Mouse (Mus musculus) stomach, embryonic 15.5 days (tissue): ENCODE results near the gene Hist1h2bl. TPM values are rescaled to one million over a fixed set of nuclear protein-coding genes. Genes with fewer than 3 reads are reported as not detected.
"Not testable (repeated sequence)": the region's sequence is repeated elsewhere in the genome, so short reads cannot be mapped to it uniquely, and the experiment has no call there.

Experiments
- ATAC-seq: fragments of 200-750 bp; cut with Nextera tagmentation; 2 replicates; pipeline ENCODE4 v1.8.0; 2017; ENCODE audit warnings: low read depth, moderate number of reproducible peaks, moderate TSS enrichment; ENCODE audit not compliant: insufficient read depth, low FRiP score
- H3K27ac ChIP-seq: fragments of 300-500 bp; sonication (generic); 2 replicates; pipeline ENCODE4 v1.5.1; 2015; ENCODE audit warnings: mild to moderate bottlenecking, inconsistent platforms
- H3K27me3 ChIP-seq: fragments of 300-500 bp; sonication (generic); replicated peaks from 2 replicates; pipeline ENCODE4 v1.6.1; 2015; ENCODE audit warnings: inconsistent platforms
- H3K36me3 ChIP-seq: fragments of 300-500 bp; sonication (generic); 2 replicates; pipeline ENCODE4 v1.6.1; 2015; ENCODE audit warnings: inconsistent platforms
- H3K4me1 ChIP-seq: fragments of 300-500 bp; sonication (generic); 2 replicates; pipeline ENCODE4 v1.6.1; 2015; ENCODE audit warnings: inconsistent platforms
- H3K4me2 ChIP-seq: fragments of 300-500 bp; sonication (generic); 2 replicates; pipeline ENCODE4 v1.6.1; 2015; ENCODE audit warnings: mild to moderate bottlenecking, inconsistent platforms
- H3K4me3 ChIP-seq: fragments of 300-500 bp; sonication (generic); replicated peaks from 2 replicates; pipeline ENCODE4 v1.5.1; 2015; ENCODE audit warnings: inconsistent platforms
- H3K9ac ChIP-seq: fragments of 300-500 bp; sonication (generic); 2 replicates; pipeline ENCODE4 v1.6.1; 2015; ENCODE audit warnings: inconsistent platforms
- H3K9me3 ChIP-seq: fragments of 300-500 bp; sonication (generic); 2 replicates; pipeline ENCODE4 v1.6.1; 2016; ENCODE audit warnings: inconsistent platforms
- WGBS: fragments of 180-500 bp; shearing (Covaris S2); methylation state at CpG from one replicate; pipeline ENCODE4 v1.1.7; 2015; 5-methylcytosine and 5-hydroxymethylcytosine counted together
- polyA plus RNA-seq: library from polyadenylated mRNA; unstranded; fragments of >200 nt; fragmentation: Nextera tagmentation; extraction: Ambion mirVana; gene quantifications from 2 replicates; pipeline ENCODE4 v1.2.1, GENCODE M21; 2015

The Hist1h2bl gene
- polyA plus RNA-seq: 1.4 and 4.4 TPM in 2 replicates

- WGBS: under 1% methylated on average over 36 of the region's 50 CpGs
- ATAC-seq: peak; percentile 89
- not testable (repeated sequence) for H3K36me3 ChIP-seq
Measured at GRCm38 (mm10) chr13:21715864-21716539, at the start of gene Hist1h2bl, which contains the start of gene Hist1h2ai. Hist1h2bl (minus strand) TSS chr13:21716143. Hist1h2ai (plus strand) TSS chr13:21716422.

GRCm38 (mm10) chr13:21755707-21756106 is 39.8 kb upstream of the Hist1h2bl start:
- no peak for ATAC-seq
- Histone ChIP-seq H3K4me3 (no peak overlapping the region), H3K4me2 (peak overlapping the region; percentile 13; the same call in 1 of the 2 replicates), H3K36me3 (no peaks in the 10 kb centered on the region), H3K27ac (no peak overlapping the region), H3K27me3 (no peaks in the 10 kb centered on the region), H3K4me1 (peaks cover 4% of the 10 kb centered on the region; the same call in 1 of the 2 replicates), H3K9me3 (no peaks in the 10 kb centered on the region), H3K9ac (no peak overlapping the region)
- 68% methylated on average over 1 of the region's 1 CpGs for WGBS

More at GRCm38 (mm10) chr13:21715864-21716539, at the start of gene Hist1h2bl, which contains the start of gene Hist1h2ai:
- H3K27ac ChIP-seq: peak within 1 kb of the TSS; percentile 96
- H3K4me2 ChIP-seq: peak within 1 kb of the TSS; percentile 69
- peak within 1 kb of the TSS; percentile 46 for H3K4me3 ChIP-seq
- H3K4me1 ChIP-seq: peaks cover 21% of the 10 kb centered on the region
- not testable (repeated sequence) for H3K27me3 ChIP-seq, H3K9me3 ChIP-seq
- peak within 1 kb of the TSS; percentile 50 for H3K9ac ChIP-seq

- not testable (repeated sequence) for H3K9me3 ChIP-seq, H3K36me3 ChIP-seq, ATAC-seq, H3K4me1 ChIP-seq, H3K27me3 ChIP-seq
- peak overlapping the region; percentile 22; the same call in 1 of the 2 replicates for H3K9ac ChIP-seq
- peak overlapping the region; percentile 92 for H3K27ac ChIP-seq
- under 1% methylated on average over 21 of the region's 26 CpGs for WGBS
- peak overlapping the region; percentile 70 for H3K4me2 ChIP-seq
- peak overlapping the region; percentile 47 for H3K4me3 ChIP-seq
Measured at GRCm38 (mm10) chr13:21754294-21755001, 38.5 kb upstream of the Hist1h2bl start.

GRCm38 (mm10) chr13:21753524-21754285 is 37.8 kb upstream of the Hist1h2bl start, which contains the start of the genes Hist1h2ak and Hist1h2bn:
Hist1h2ak (minus strand) TSS chr13:21753827.
Hist1h2bn (plus strand) TSS chr13:21754123.
- Histone ChIP-seq H3K27ac (peak within 1 kb of the TSS; percentile 94), H3K4me3 (peak within 1 kb of the TSS; percentile 47), H3K9ac (peak within 1 kb of the TSS; percentile 39; the same call in 1 of the 2 replicates), H3K4me2 (peak within 1 kb of the TSS; percentile 70)
- H3K27me3 ChIP-seq, H3K36me3 ChIP-seq, H3K9me3 ChIP-seq, H3K4me1 ChIP-seq: not testable (repeated sequence)
- under 1% methylated on average over 43 of the region's 50 CpGs for WGBS
- ATAC-seq: peak; percentile 91

- Histone ChIP-seq H3K4me3 (peak overlapping the region; percentile 47), H3K4me2 (peak overlapping the region; percentile 70), H3K27ac (peak overlapping the region; percentile 94), H3K9me3 (no peaks in the 10 kb centered on the region), H3K36me3 (no peaks in the 10 kb centered on the region), H3K9ac (peak overlapping the region; percentile 39; the same call in 1 of the 2 replicates), H3K4me1 (peaks cover 7% of the 10 kb centered on the region; the same call in 1 of the 2 replicates), H3K27me3 (no peaks in the 10 kb centered on the region)
- WGBS: 3% methylated on average over 10 of the region's 10 CpGs
- no peak for ATAC-seq
Measured at GRCm38 (mm10) chr13:21753051-21753523, 37.1 kb upstream of the Hist1h2bl start.

- Histone ChIP-seq H3K9me3 (no peaks in the 10 kb centered on the region), H3K4me1 (peaks cover 9% of the 10 kb centered on the region; the same call in 1 of the 2 replicates), H3K4me2 (peak overlapping the region; percentile 70; the same call in 1 of the 2 replicates), H3K27ac (peak overlapping the region; percentile 94), H3K27me3 (no peaks in the 10 kb centered on the region), H3K9ac (no peak overlapping the region), H3K36me3 (no peaks in the 10 kb centered on the region), H3K4me3 (no peak overlapping the region; the same call in 1 of the 2 replicates)
- WGBS: 28% methylated on average over 3 of the region's 3 CpGs
- ATAC-seq: no peak
Measured at GRCm38 (mm10) chr13:21752356-21752755, 36.4 kb upstream of the Hist1h2bl start.

- ATAC-seq: no peak
- Histone ChIP-seq H3K9ac (no peak overlapping the region), H3K9me3 (no peaks in the 10 kb centered on the region), H3K4me1 (peaks cover 11% of the 10 kb centered on the region; the same call in 1 of the 2 replicates), H3K36me3 (no peaks in the 10 kb centered on the region), H3K4me3 (no peak overlapping the region), H3K27ac (peak overlapping the region; percentile 94), H3K4me2 (peak overlapping the region; percentile 70; the same call in 1 of the 2 replicates), H3K27me3 (no peaks in the 10 kb centered on the region)
- 57% methylated on average over 3 of the region's 3 CpGs for WGBS
Measured at GRCm38 (mm10) chr13:21751827-21752226, 35.9 kb upstream of the Hist1h2bl start.

- H3K9ac ChIP-seq: no peak overlapping the region
- H3K4me1 ChIP-seq: peaks cover 11% of the 10 kb centered on the region; the same call in 1 of the 2 replicates
- H3K4me2 ChIP-seq: no peak overlapping the region
- no peak overlapping the region for H3K4me3 ChIP-seq
- H3K27me3 ChIP-seq: no peaks in the 10 kb centered on the region
- ATAC-seq: no peak
- H3K27ac ChIP-seq: 0 out of 2 replicates have a peak overlapping the region, but pooled peaks have one; percentile 94
- H3K9me3 ChIP-seq: no peaks in the 10 kb centered on the region
- no peaks in the 10 kb centered on the region for H3K36me3 ChIP-seq
Measured at GRCm38 (mm10) chr13:21751417-21751816, 35.5 kb upstream of the Hist1h2bl start.

- Histone ChIP-seq H3K4me3 (peak within 1 kb of the TSS; percentile 51), H3K4me2 (peak within 1 kb of the TSS; percentile 67), H3K9ac (peak within 1 kb of the TSS; percentile 59), H3K4me1 (peaks cover 11% of the 10 kb centered on the region; the same call in 1 of the 2 replicates), H3K27ac (peak within 1 kb of the TSS; percentile 97)
- peak; percentile 82 for ATAC-seq
- under 1% methylated on average over 47 of the region's 56 CpGs for WGBS
- H3K9me3 ChIP-seq, H3K36me3 ChIP-seq, H3K27me3 ChIP-seq: not testable (repeated sequence)
Measured at GRCm38 (mm10) chr13:21750159-21751017, 34.4 kb upstream of the Hist1h2bl start, which contains the start of gene Hist1h4k. Hist1h4k (minus strand) TSS chr13:21750505.

GRCm38 (mm10) chr13:21749387-21750158 is 33.6 kb upstream of the Hist1h2bl start:
- no peaks in the 10 kb centered on the region for H3K36me3 ChIP-seq
- no peak for ATAC-seq
- no peaks in the 10 kb centered on the region for H3K27me3 ChIP-seq
- peak overlapping the region; percentile 67 for H3K4me2 ChIP-seq
- peak overlapping the region; percentile 97 for H3K27ac ChIP-seq
- peak overlapping the region; percentile 51 for H3K4me3 ChIP-seq
- peaks cover 11% of the 10 kb centered on the region; the same call in 1 of the 2 replicates for H3K4me1 ChIP-seq
- 2% methylated on average over 5 of the region's 5 CpGs for WGBS
- peak overlapping the region; percentile 59 for H3K9ac ChIP-seq
- H3K9me3 ChIP-seq: no peaks in the 10 kb centered on the region
